ENCODE assay signal across 21 mouse cellular contexts in the genomic region with DNA sequence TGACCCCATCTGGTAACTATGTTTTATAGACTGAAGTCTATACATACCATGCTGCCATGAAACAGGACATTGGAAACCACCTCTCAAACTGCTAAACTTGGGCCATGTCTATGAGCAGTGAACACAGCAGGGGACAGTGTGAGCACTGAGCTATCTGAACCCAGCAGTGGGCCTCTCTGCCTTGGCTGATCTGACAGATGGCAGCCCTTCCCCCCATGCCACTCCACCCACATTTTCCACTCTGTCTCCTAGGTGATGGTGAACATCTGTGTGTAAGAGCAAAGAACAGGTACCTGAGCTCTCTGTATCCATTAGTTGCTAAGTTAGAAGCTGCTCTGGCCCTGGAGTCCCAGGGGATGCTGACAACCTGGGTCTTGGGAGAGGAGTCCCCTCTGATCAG. TPM values are rescaled to one million over a fixed set of nuclear protein-coding genes. Genes with fewer than 3 reads are reported as not detected.
DNase-seq lines count a peak whose midpoint lies in the region; ATAC-seq lines count a peak whose summit lies in the region.
"Had no signal": no experiment of that assay in that cellular context is flagged by ENCODE, and none has a peak within 500 bp of the region (broad histone marks: within the 10 kb centered on the region; RNA-seq: fewer than 3 reads in every experiment).

No protein-coding gene starts in this region.

- no peaks in the 10 kb centered on the region for H3K36me3 ChIP-seq in liver, embryonic 12.5 days
- no peaks in the 10 kb centered on the region for H3K36me3 ChIP-seq in stomach, embryonic 15.5 days
- H3K36me3 ChIP-seq: forebrain, embryonic 15.5 days; heart, embryonic 12.5 days; limb, embryonic 10.5 days; midbrain, embryonic 12.5 days had no signal

- ATAC-seq in liver, embryonic 12.5 days = peak; percentile 97
- ATAC-seq in stomach, embryonic 15.5 days (ENCODE audit: insufficient read depth, low FRiP score, low read depth) = peak; percentile 73; the same call in 1 of the 2 replicates
- ATAC-seq: forebrain, embryonic 15.5 days had no signal

- peak overlapping the region; percentile 41 for H3K4me2 ChIP-seq in liver, embryonic 12.5 days
- no peak overlapping the region for H3K4me2 ChIP-seq in stomach, embryonic 15.5 days
- H3K4me2 ChIP-seq: forebrain, embryonic 15.5 days; heart, embryonic 12.5 days; midbrain, embryonic 12.5 days had no signal

- H3K9me3 ChIP-seq in liver, embryonic 12.5 days (replicated peaks) = no peaks in the 10 kb centered on the region
- no peaks in the 10 kb centered on the region for H3K9me3 ChIP-seq in stomach, embryonic 15.5 days
- H3K9me3 ChIP-seq: forebrain, embryonic 15.5 days; heart, embryonic 12.5 days; limb, embryonic 10.5 days; midbrain, embryonic 12.5 days had no signal

- H3K27ac ChIP-seq in liver, embryonic 12.5 days = peak overlapping the region; percentile 67; the same call in 1 of the 2 replicates
- no peak overlapping the region for H3K27ac ChIP-seq in stomach, embryonic 15.5 days
- H3K27ac ChIP-seq: forebrain, embryonic 15.5 days; kidney, postnatal 0 days; layer of hippocampus, adult 2 months; left cerebral cortex, adult 2 months; limb, embryonic 10.5 days; midbrain, embryonic 12.5 days had no signal

- no peak overlapping the region for H3K4me3 ChIP-seq in liver, embryonic 12.5 days
- H3K4me3 ChIP-seq in stomach, embryonic 15.5 days (replicated peaks) = no peak overlapping the region
- H3K4me3 ChIP-seq: forebrain, embryonic 15.5 days; heart, embryonic 12.5 days; layer of hippocampus, adult 2 months; left cerebral cortex, adult 2 months; limb, embryonic 10.5 days; midbrain, embryonic 12.5 days; myocyte had no signal

- peaks cover 31% of the 10 kb centered on the region for H3K4me1 ChIP-seq in liver, embryonic 12.5 days
- H3K4me1 ChIP-seq in stomach, embryonic 15.5 days = 0 out of 2 replicates have a peak, but pooled peaks cover 6% of the 10 kb centered on the region
- H3K4me1 ChIP-seq: forebrain, embryonic 15.5 days; heart, embryonic 12.5 days; midbrain, embryonic 12.5 days had no signal

- DNase-seq in right cerebral cortex, postnatal 10 days (ENCODE audit: low spot score in 2 of 2) = peak; percentile 29 to 31
- DNase-seq in right cerebral cortex, adult 18-20 months = no peak
- peak; percentile 12 for DNase-seq in brain, adult 2 months (ENCODE audit: low read depth, low spot score)
- DNase-seq in embryo, embryonic 9.5 days (ENCODE audit: extremely low spot score) = no peak
- no peak for DNase-seq in retina, embryonic 14.5 days (ENCODE audit: low spot score)
- DNase-seq: cerebellum, adult 9-11 months; embryo, embryonic 11 days; heart, postnatal 36 days; lung, adult 2 months; lung, postnatal 4 days; thymus, postnatal 25 days had no signal

- peaks cover 14% of the 10 kb centered on the region; the same call in 1 of the 2 replicates for H3K27me3 ChIP-seq in liver, embryonic 12.5 days (replicated peaks)
- H3K27me3 ChIP-seq in stomach, embryonic 15.5 days (replicated peaks) = no peaks in the 10 kb centered on the region
- H3K27me3 ChIP-seq: forebrain, embryonic 15.5 days; heart, embryonic 12.5 days; midbrain, embryonic 12.5 days had no signal

- H3K9ac ChIP-seq in liver, embryonic 12.5 days = 0 out of 2 replicates have a peak overlapping the region, but pooled peaks have one; percentile 15
- no peak overlapping the region for H3K9ac ChIP-seq in stomach, embryonic 15.5 days
- H3K9ac ChIP-seq: forebrain, embryonic 15.5 days; heart, embryonic 12.5 days; midbrain, embryonic 12.5 days had no signal

RNA-seq across cellular contexts. Expression of a gene that starts 44.3 kb away (rescaled TPM):
- 59.8 and 63.3 TPM in 2 replicates for polyA plus RNA-seq in liver, embryonic 12.5 days (2016; fragmentation: Nextera tagmentation; extraction: Ambion mirVana)
- polyA plus RNA-seq in stomach, embryonic 15.5 days (2015; fragmentation: Nextera tagmentation; extraction: Ambion mirVana) = 22.6 and 26.0 TPM in 2 replicates

Comparison
In these comparisons a context has a peak if more than half of its experiments do, and no peak if none do; other contexts are left out.
1. DNase-seq: peak in right cerebral cortex, postnatal 10 days (2 of 2) and brain, adult 2 months (single experiment); none in right cerebral cortex, adult 18-20 months (single experiment), embryo, embryonic 9.5 days (single experiment) and retina, embryonic 14.5 days (single experiment).